ENCODE assay signal across 11 mouse cellular contexts in the genomic region with DNA sequence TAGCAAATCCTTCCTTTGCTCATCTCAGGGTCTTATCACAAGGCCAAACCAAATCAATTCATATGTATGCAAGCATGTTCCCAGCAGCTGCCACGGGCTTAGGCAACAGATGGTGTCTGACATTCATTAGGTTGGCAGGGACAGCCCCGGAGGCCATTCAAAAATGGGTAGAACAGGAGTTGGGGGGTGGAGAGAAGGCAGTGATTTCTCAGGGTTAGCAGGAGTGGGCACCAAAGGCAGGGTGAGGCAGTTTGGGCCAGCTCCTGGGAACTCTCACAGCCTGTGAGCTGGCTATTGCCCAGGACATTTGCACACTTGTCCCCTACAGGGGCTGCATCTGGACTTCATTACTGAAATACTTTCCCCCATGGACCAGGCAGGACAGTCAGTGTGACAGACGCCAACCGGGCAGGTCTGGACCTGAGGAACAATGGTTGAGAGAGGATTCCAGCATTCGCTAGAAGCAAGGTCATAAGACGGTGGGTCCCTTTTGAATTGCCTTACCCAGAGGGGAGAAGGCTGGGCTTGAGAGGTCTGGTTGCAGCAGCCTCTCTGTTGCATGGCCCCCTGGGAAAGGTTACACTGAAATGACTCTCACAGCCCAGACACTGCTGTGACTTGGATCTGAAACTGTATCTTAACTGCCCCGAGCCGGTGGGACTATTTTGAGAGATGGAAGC. TPM values are rescaled to one million over a fixed set of nuclear protein-coding genes. Genes with fewer than 3 reads are reported as not detected.
DNase-seq lines count a peak whose midpoint lies in the region; ATAC-seq and TF ChIP-seq lines count a peak whose summit lies in the region.
"Had no signal": no experiment of that assay in that cellular context is flagged by ENCODE, and none has a peak within 500 bp of the region (broad histone marks: within the 10 kb centered on the region; RNA-seq: fewer than 3 reads in every experiment).

No protein-coding gene starts in this region.

- no peak overlapping the region for H3K4me3 ChIP-seq in cerebellum, adult 2 months (replicated peaks; ENCODE audit: insufficient read depth, low read depth, low read length)
- no peak overlapping the region for H3K4me3 ChIP-seq in forebrain, embryonic 16.5 days (replicated peaks; ENCODE audit: low read length)
- H3K4me3 ChIP-seq in midbrain, embryonic 13.5 days (replicated peaks) = no peak overlapping the region

- no peaks in the 10 kb centered on the region for H3K9me3 ChIP-seq in forebrain, embryonic 16.5 days (ENCODE audit: control insufficient read depth, low read length)
- H3K9me3 ChIP-seq in midbrain, embryonic 13.5 days = peaks cover 4% of the 10 kb centered on the region; the same call in 1 of the 2 replicates

- H3K9ac ChIP-seq in forebrain, embryonic 16.5 days (replicated peaks; ENCODE audit: low read depth, low read length) = no peak overlapping the region
- no peak overlapping the region for H3K9ac ChIP-seq in midbrain, embryonic 13.5 days (replicated peaks)

- TF ChIP-seq POLR2A in cerebellum, adult 2 months (IDR thresholded peaks at IDR 0.05; ENCODE audit: borderline replicate concordance, insufficient read depth, low read length) = no peak

- peak; percentile 70 for ATAC-seq in forebrain, embryonic 16.5 days
- ATAC-seq in midbrain, embryonic 13.5 days = peak; percentile 86

- H3K36me3 ChIP-seq in forebrain, embryonic 16.5 days (ENCODE audit: control insufficient read depth, insufficient read depth) = no peaks in the 10 kb centered on the region
- H3K36me3 ChIP-seq in midbrain, embryonic 13.5 days = no peaks in the 10 kb centered on the region

- intact Hi-C loops in gastrocnemius, postnatal 14 days (cut with DNase I; ENCODE audit: low total_unique reads) = no loop called here

- H3K4me1 ChIP-seq in cerebellum, adult 2 months (ENCODE audit: control insufficient read depth, insufficient read depth, low read length) = peaks cover 18% of the 10 kb centered on the region
- peaks cover 46% of the 10 kb centered on the region for H3K4me1 ChIP-seq in forebrain, embryonic 16.5 days (replicated peaks; ENCODE audit: control insufficient read depth, insufficient read depth, low read length)
- peaks cover 41% of the 10 kb centered on the region for H3K4me1 ChIP-seq in midbrain, embryonic 13.5 days (replicated peaks)

- H3K27ac ChIP-seq in cerebellum, adult 2 months (ENCODE audit: insufficient read depth, low read length) = 0 out of 2 replicates have a peak overlapping the region, but pooled peaks have one; percentile 0
- H3K27ac ChIP-seq in forebrain, embryonic 16.5 days (ENCODE audit: low read length) = peak overlapping the region; percentile 94
- H3K27ac ChIP-seq in midbrain, embryonic 13.5 days = peak overlapping the region; percentile 61

- no peak for TF ChIP-seq CTCF in cerebellum, adult 2 months (IDR thresholded peaks at IDR 0.05; ENCODE audit: borderline replicate concordance, insufficient read depth, low read depth, low read length)

- no peaks in the 10 kb centered on the region for H3K27me3 ChIP-seq in cerebellum, adult 2 months (ENCODE audit: control insufficient read depth, insufficient read depth, low read length)
- H3K27me3 ChIP-seq in forebrain, embryonic 16.5 days (replicated peaks; ENCODE audit: control insufficient read depth, insufficient read depth, low read length) = no peaks in the 10 kb centered on the region
- no peaks in the 10 kb centered on the region for H3K27me3 ChIP-seq in midbrain, embryonic 13.5 days

- 8% methylated on average over 8 of the region's 8 CpGs for WGBS in cerebellum, adult 2 months
- 33% methylated on average over 8 of the region's 8 CpGs for WGBS in forebrain, embryonic 16.5 days
- 41% methylated on average over 8 of the region's 8 CpGs for WGBS in midbrain, embryonic 13.5 days

- H3K4me2 ChIP-seq in forebrain, embryonic 16.5 days (ENCODE audit: low read length) = peak overlapping the region; percentile 34
- no peak overlapping the region for H3K4me2 ChIP-seq in midbrain, embryonic 13.5 days (replicated peaks)

- DNase-seq in gastrocnemius, adult 8-10 months (ENCODE audit: low spot score in 2 of 2) = peak; percentile 25 to 42
- no peak for DNase-seq in gastrocnemius, postnatal 14 days
- peak; percentile 66 to 72 for DNase-seq in cerebellum, adult 2 months
- DNase-seq in right cerebral cortex, postnatal 4 days = no peak
- DNase-seq in spleen, postnatal 14 days (ENCODE audit: low spot score in 2 of 2) = no peak
- no peak for DNase-seq in yolk sac, embryonic 10.5 days (ENCODE audit: low spot score)
- DNase-seq: adrenal gland, adult 8-10 months; B cell, adult 2 months; liver had no signal

RNA-seq across cellular contexts. Expression of gene Tmem177, which starts 10.3 kb away (rescaled TPM):
- 1 to 10 TPM; 7.2 to 8.6 (median 7.4) TPM for total RNA-seq in gastrocnemius, adult 8-10 months (2022)
- total RNA-seq in gastrocnemius, postnatal 14 days (2021) = 1 to 10 TPM; 4.0 to 5.3 TPM
- polyA plus RNA-seq in cerebellum, adult 2 months (2012; rRNA removed) = 7.4 and 7.5 TPM in 2 replicates
- polyA plus RNA-seq in forebrain, embryonic 16.5 days (2015; fragmentation: Nextera tagmentation; extraction: Ambion mirVana) = 13.4 and 14.3 TPM in 2 replicates
- 8.9 and 9.0 TPM in 2 replicates for polyA plus RNA-seq in midbrain, embryonic 13.5 days (2015; fragmentation: Nextera tagmentation; extraction: Ambion mirVana)

Comparison
In these comparisons a context has a peak if more than half of its experiments do, and no peak if none do; other contexts are left out.
1. DNase-seq: peak in gastrocnemius, adult 8-10 months (2 of 2) and cerebellum, adult 2 months (2 of 2); none in gastrocnemius, postnatal 14 days (single experiment), right cerebral cortex, postnatal 4 days (single experiment), spleen, postnatal 14 days (0 of 2) and yolk sac, embryonic 10.5 days (single experiment).
2. H3K27ac ChIP-seq: peak in every context shown above with its lines; median percentile 94 in forebrain, embryonic 16.5 days; 61 in midbrain, embryonic 13.5 days; 0 in cerebellum, adult 2 months.